Mouse (Mus musculus) heart, embryonic 11.5 days (tissue): ENCODE data around the gene Gm10401. TPM values are rescaled to one million over a fixed set of nuclear protein-coding genes. Genes with fewer than 3 reads are reported as not detected.

Experiments used
- ATAC-seq: fragments of 200-750 bp; cut with Nextera tagmentation; replicated peaks from 2 replicates; pipeline ENCODE4 v1.8.0; 2017; ENCODE audit warnings: moderate library complexity; ENCODE audit not compliant: insufficient number of reproducible peaks, low FRiP score, low TSS enrichment
- H3K27ac ChIP-seq: fragments of 300-500 bp; sonication (generic); 2 replicates; pipeline ENCODE4 v1.5.1; 2014; ENCODE audit warnings: mild to moderate bottlenecking, low read depth, low read length
- H3K27me3 ChIP-seq: fragments of 300-500 bp; sonication (generic); 2 replicates; pipeline ENCODE4 v1.6.1; 2014; ENCODE audit warnings: mild to moderate bottlenecking, low read length, mixed read lengths; ENCODE audit not compliant: control insufficient read depth, insufficient read depth
- H3K36me3 ChIP-seq: fragments of 300-500 bp; sonication (generic); 2 replicates; pipeline ENCODE4 v1.6.1; 2014; ENCODE audit warnings: mild to moderate bottlenecking, low read length, moderate library complexity, mixed read lengths; ENCODE audit not compliant: control insufficient read depth, insufficient read depth
- H3K4me1 ChIP-seq: fragments of 300-500 bp; sonication (generic); 2 replicates; pipeline ENCODE4 v1.6.1; 2014; ENCODE audit warnings: low read length; ENCODE audit not compliant: control insufficient read depth, insufficient read depth
- H3K4me2 ChIP-seq: fragments of 300-500 bp; sonication (generic); 2 replicates; pipeline ENCODE4 v1.6.1; 2014; ENCODE audit warnings: mild to moderate bottlenecking, moderate library complexity
- H3K4me3 ChIP-seq: fragments of 300-500 bp; sonication (generic); 2 replicates; pipeline ENCODE4 v1.5.1; 2014; ENCODE audit warnings: low read depth, low read length
- H3K9ac ChIP-seq: fragments of 300-500 bp; sonication (generic); 2 replicates; pipeline ENCODE4 v1.6.1; 2014; ENCODE audit warnings: mild to moderate bottlenecking, low read depth, low read length, moderate library complexity
- H3K9me3 ChIP-seq: fragments of 300-500 bp; sonication (generic); replicated peaks from 2 replicates; pipeline ENCODE4 v1.6.1; 2016; ENCODE audit warnings: low read length; ENCODE audit not compliant: control insufficient read depth
- WGBS: fragments of 180-500 bp; shearing (Covaris S2); extraction: QIAGEN DNeasy Blood & Tissue Kit; methylation state at CpG from one replicate; pipeline ENCODE4 v1.1.7; 2014; ENCODE audit not compliant: insufficient replicate concordance; 5-methylcytosine and 5-hydroxymethylcytosine counted together
- polyA plus RNA-seq: library from polyadenylated mRNA; unstranded; fragments of >200 nt; fragmentation: Nextera tagmentation; extraction: Ambion mirVana; gene quantifications from 2 replicates; pipeline ENCODE4 v1.2.1, GENCODE M21; 2014

Gm10401 gene
- polyA plus RNA-seq, 1 experiment from 2014 or later: 19.1 TPM

- Histone ChIP-seq H3K4me2 (no peak overlapping the region), H3K9ac (no peak overlapping the region), H3K27me3 (no peaks in the 10 kb centered on the region), H3K36me3 (peaks cover 23% of the 10 kb centered on the region), H3K4me1 (no peaks in the 10 kb centered on the region), H3K9me3 (no peaks in the 10 kb centered on the region), H3K27ac (no peak overlapping the region), H3K4me3 (no peak overlapping the region)
- no peak for ATAC-seq
- 30% methylated on average over 24 of the region's 24 CpGs for WGBS
Observed at GRCm38 (mm10) chr5:115125211-115125871, 27.2 kb upstream of the Gm10401 start.

- no peak for ATAC-seq
- Histone ChIP-seq H3K9me3 (no peaks in the 10 kb centered on the region), H3K36me3 (peaks cover 18% of the 10 kb centered on the region), H3K27ac (no peak overlapping the region), H3K9ac (no peak overlapping the region), H3K4me3 (no peak overlapping the region), H3K4me1 (no peaks in the 10 kb centered on the region), H3K4me2 (no peak overlapping the region), H3K27me3 (no peaks in the 10 kb centered on the region)
- 92% methylated on average over 6 of the region's 6 CpGs for WGBS
Observed at GRCm38 (mm10) chr5:115124690-115125089, 26.6 kb upstream of the Gm10401 start.

- Histone ChIP-seq H3K4me2 (no peak overlapping the region), H3K9ac (no peak overlapping the region), H3K4me3 (no peak overlapping the region), H3K9me3 (no peaks in the 10 kb centered on the region), H3K27me3 (no peaks in the 10 kb centered on the region), H3K36me3 (peaks cover 17% of the 10 kb centered on the region), H3K27ac (no peak overlapping the region), H3K4me1 (no peaks in the 10 kb centered on the region)
- 84% methylated on average over 5 of the region's 5 CpGs for WGBS
- ATAC-seq: no peak
Observed at GRCm38 (mm10) chr5:115120978-115121377, 22.9 kb upstream of the Gm10401 start.

- H3K27me3 ChIP-seq: no peaks in the 10 kb centered on the region
- H3K36me3 ChIP-seq: peaks cover 24% of the 10 kb centered on the region
- peak within 1 kb of the TSS; percentile 68 for H3K4me2 ChIP-seq
- H3K4me1 ChIP-seq: no peaks in the 10 kb centered on the region
- 0% methylated on average over 38 of the region's 39 CpGs for WGBS
- peak within 1 kb of the TSS; percentile 68 for H3K27ac ChIP-seq
- peak; percentile 86 for ATAC-seq
- H3K9me3 ChIP-seq: no peaks in the 10 kb centered on the region
- H3K4me3 ChIP-seq: peak within 1 kb of the TSS; percentile 94
- peak within 1 kb of the TSS; percentile 91 for H3K9ac ChIP-seq
Observed at GRCm38 (mm10) chr5:115118961-115119570, 21.0 kb upstream of the Gm10401 start, which contains the start of gene Acads. Gene Acads (minus strand): TSS chr5:115119346.

- Histone ChIP-seq H3K36me3 (peaks cover 22% of the 10 kb centered on the region), H3K27ac (no peak overlapping the region), H3K4me3 (no peak overlapping the region), H3K9me3 (no peaks in the 10 kb centered on the region), H3K9ac (no peak overlapping the region), H3K4me1 (no peaks in the 10 kb centered on the region), H3K4me2 (no peak overlapping the region), H3K27me3 (no peaks in the 10 kb centered on the region)
- 91% methylated on average over 13 of the region's 13 CpGs for WGBS
- ATAC-seq: no peak
Observed at GRCm38 (mm10) chr5:115117467-115117866, 19.4 kb upstream of the Gm10401 start.

GRCm38 (mm10) chr5:115116426-115116825, 18.3 kb upstream of the Gm10401 start:
- Histone ChIP-seq H3K4me1 (no peaks in the 10 kb centered on the region), H3K4me2 (no peak overlapping the region), H3K4me3 (no peak overlapping the region), H3K9me3 (no peaks in the 10 kb centered on the region), H3K9ac (no peak overlapping the region), H3K27me3 (no peaks in the 10 kb centered on the region), H3K27ac (no peak overlapping the region), H3K36me3 (peaks cover 24% of the 10 kb centered on the region)
- no peak for ATAC-seq
- 87% methylated on average over 3 of the region's 3 CpGs for WGBS

GRCm38 (mm10) chr5:115114501-115114900, 16.4 kb upstream of the Gm10401 start:
- no peak for ATAC-seq
- H3K9me3 ChIP-seq: no peaks in the 10 kb centered on the region
- H3K9ac ChIP-seq: no peak overlapping the region
- whole genome bisulfite sequencing: 92% methylated on average over 8 of the region's 8 CpGs
- no peak overlapping the region for H3K4me2 ChIP-seq
- no peaks in the 10 kb centered on the region for H3K4me1 ChIP-seq
- no peaks in the 10 kb centered on the region for H3K27me3 ChIP-seq
- no peak overlapping the region for H3K27ac ChIP-seq
- no peak overlapping the region for H3K4me3 ChIP-seq
- peaks cover 27% of the 10 kb centered on the region for H3K36me3 ChIP-seq

- no peak overlapping the region for H3K4me2 ChIP-seq
- peaks cover 27% of the 10 kb centered on the region for H3K36me3 ChIP-seq
- H3K4me1 ChIP-seq: no peaks in the 10 kb centered on the region
- H3K9ac ChIP-seq: no peak overlapping the region
- 93% methylated on average over 12 of the region's 12 CpGs for WGBS
- no peak overlapping the region for H3K27ac ChIP-seq
- H3K27me3 ChIP-seq: no peaks in the 10 kb centered on the region
- H3K4me3 ChIP-seq: no peak overlapping the region
- no peaks in the 10 kb centered on the region for H3K9me3 ChIP-seq
- no peak for ATAC-seq
Observed at GRCm38 (mm10) chr5:115113244-115113643, 15.1 kb upstream of the Gm10401 start.

- 91% methylated on average over 8 of the region's 8 CpGs for WGBS
- Histone ChIP-seq H3K9ac (no peak overlapping the region), H3K4me3 (no peak overlapping the region), H3K9me3 (no peaks in the 10 kb centered on the region), H3K36me3 (peaks cover 14% of the 10 kb centered on the region), H3K27me3 (no peaks in the 10 kb centered on the region), H3K4me2 (no peak overlapping the region), H3K27ac (no peak overlapping the region), H3K4me1 (no peaks in the 10 kb centered on the region)
- no peak for ATAC-seq
Observed at GRCm38 (mm10) chr5:115111156-115111555, 13.1 kb upstream of the Gm10401 start.
